Mouse (Mus musculus) MEL (cell line): ENCODE measurements around the gene Dus1l.

ENCODE experiments used
- CTCF ChIP-seq, 3 experiments: IDR thresholded peaks in 2 of 3; conservative IDR thresholded peaks in 1 of 3; 2 replicates each; pipeline ENCODE4 v1.5.1; 2011 to 2012; ENCODE audit warnings: low read length in 3 of 3, low read depth in 2 of 3, mild to moderate bottlenecking in 2 of 3, improper control_type of control experiment in 1 of 3, inconsistent platforms in 1 of 3, mixed read lengths in 1 of 3, moderate library complexity in 1 of 3; ENCODE audit not compliant: control insufficient read depth in 1 of 3, insufficient read depth in 1 of 3, poor library complexity in 1 of 3, severe bottlenecking in 1 of 3
- EP300 ChIP-seq, 2 experiments: IDR thresholded peaks; 2 replicates each; pipeline ENCODE4 v1.6.1; 2011; ENCODE audit warnings: improper control_type of control experiment in 2 of 2, low read length in 2 of 2, low read depth in 1 of 2, mild to moderate bottlenecking in 1 of 2
- GATA1 ChIP-seq: IDR thresholded peaks from 2 replicates; pipeline ENCODE4 v1.6.1; 2011; ENCODE audit warnings: low read depth, low read length, improper control_type of control experiment
- MAFK ChIP-seq: IDR thresholded peaks from 2 replicates; pipeline ENCODE4 v1.6.1; 2011; ENCODE audit warnings: low read depth, mild to moderate bottlenecking, low read length, improper control_type of control experiment, borderline replicate concordance
- MAX ChIP-seq: IDR thresholded peaks from 2 replicates; pipeline ENCODE4 v1.6.1; 2011; ENCODE audit warnings: low read length, improper control_type of control experiment
- MYC ChIP-seq: IDR thresholded peaks from 2 replicates; pipeline ENCODE4 v1.6.1; 2011; ENCODE audit warnings: low read depth, mild to moderate bottlenecking, low read length, improper control_type of control experiment, moderate library complexity
- NRF1 ChIP-seq: IDR thresholded peaks from 2 replicates; pipeline ENCODE4 v1.6.1; 2014; ENCODE audit warnings: low read depth, mild to moderate bottlenecking, inconsistent platforms, low read length, improper control_type of control experiment, moderate library complexity; ENCODE audit not compliant: poor library complexity, insufficient read depth, severe bottlenecking
- POLR2A ChIP-seq, 2 experiments: IDR thresholded peaks; 2 replicates each; pipeline ENCODE4 v1.6.1; 2011 to 2012; ENCODE audit warnings: low read length in 2 of 2, mild to moderate bottlenecking in 2 of 2, control low read depth in 1 of 2, improper control_type of control experiment in 1 of 2, low read depth in 1 of 2, moderate library complexity in 1 of 2; ENCODE audit not compliant: control insufficient read depth in 1 of 2, insufficient read depth in 1 of 2, poor library complexity in 1 of 2
- RAD21 ChIP-seq: IDR thresholded peaks from 2 replicates; pipeline ENCODE4 v1.6.1; 2011; ENCODE audit warnings: mild to moderate bottlenecking, low read depth, low read length, improper control_type of control experiment
- SIN3A ChIP-seq: IDR thresholded peaks from 2 replicates; pipeline ENCODE4 v1.6.1; 2012; ENCODE audit warnings: low read length, improper control_type of control experiment, inconsistent platforms
- USF1 ChIP-seq: IDR thresholded peaks from 2 replicates; pipeline ENCODE4 v1.6.1; 2014; ENCODE audit warnings: low read depth, mild to moderate bottlenecking, inconsistent platforms, low read length, improper control_type of control experiment, moderate library complexity
- ZNF384 ChIP-seq: IDR thresholded peaks from 2 replicates; pipeline ENCODE4 v1.6.1; 2012; ENCODE audit warnings: low read depth, mild to moderate bottlenecking, inconsistent platforms, low read length, improper control_type of control experiment

DNA sequence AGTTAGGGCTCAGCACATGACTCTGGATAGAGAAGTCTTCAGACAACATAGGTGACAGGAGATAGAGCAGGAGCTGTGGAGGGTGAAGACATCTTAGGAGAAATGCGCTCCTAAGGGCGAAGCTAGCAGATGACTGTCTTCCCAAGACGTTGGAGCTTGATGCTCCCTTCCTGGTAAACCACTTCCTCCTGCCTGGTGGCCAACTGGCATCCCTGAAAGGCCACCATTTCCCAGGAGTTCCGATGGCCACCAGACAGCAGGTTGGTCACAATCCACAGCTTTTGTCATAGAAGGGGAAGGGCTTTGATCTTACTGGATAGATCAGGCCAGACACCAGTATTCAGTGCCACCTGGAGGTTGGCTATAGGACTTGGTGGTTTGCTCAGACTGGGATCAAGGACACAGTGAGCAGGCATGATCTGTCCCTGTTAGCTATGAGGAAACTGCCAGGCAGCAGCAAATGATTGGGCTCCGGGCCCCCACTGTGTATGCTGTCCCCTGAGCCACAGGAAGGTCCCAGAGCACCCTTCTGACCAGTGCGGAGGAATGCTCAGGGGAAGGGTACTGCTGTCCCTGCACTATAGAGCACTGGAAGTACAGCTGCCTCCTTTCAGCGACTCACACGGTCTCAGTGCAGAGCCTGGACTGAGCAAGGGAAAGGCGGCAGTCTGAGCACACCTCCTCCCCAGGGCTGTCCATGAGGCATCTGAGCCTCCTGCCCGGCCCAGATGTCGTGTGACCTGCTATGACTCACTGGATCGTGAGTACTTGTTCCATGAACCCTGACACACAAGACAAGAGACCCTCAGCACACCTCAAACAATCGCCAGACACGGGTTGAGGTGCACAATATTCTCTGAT is 34.2 kb downstream of the Dus1l start:
- no peak for TF ChIP-seq POLR2A (IDR thresholded peaks at IDR 0.05; ENCODE audit: control insufficient read depth in 1 of 2, insufficient read depth in 1 of 2, low read depth in 1 of 2, low read length in 2 of 2, poor library complexity in 1 of 2)
- no peak for TF ChIP-seq MAFK
- no peak for TF ChIP-seq USF1
- TF ChIP-seq GATA1, result no peak
- TF ChIP-seq RAD21, result no peak
- no peak for TF ChIP-seq ZNF384
- TF ChIP-seq MYC, result no peak
- no peak for TF ChIP-seq SIN3A
- no peak for TF ChIP-seq MAX
- no peak for TF ChIP-seq NRF1
- no peak for TF ChIP-seq EP300 (IDR thresholded peaks at IDR 0.05; ENCODE audit: low read depth in 1 of 2, low read length in 2 of 2)
- no peak for TF ChIP-seq CTCF (IDR thresholded peaks at IDR 0.05 in 2 of 3, conservative IDR thresholded peaks at IDR 0.05 in 1 of 3; ENCODE audit: control insufficient read depth in 1 of 3, insufficient read depth in 1 of 3, low read depth in 2 of 3, low read length in 3 of 3, poor library complexity in 1 of 3, severe bottlenecking in 1 of 3)
